Mouse (Mus musculus): ENCODE measurements around the gene Dcaf4. TPM values are rescaled to one million over a fixed set of nuclear protein-coding genes. Genes with fewer than 3 reads are reported as not detected.

Dcaf4 gene
- 35.7 and 37.3 TPM in 2 replicates for polyA plus RNA-seq (2014; fragmentation: Nextera tagmentation; extraction: Ambion mirVana)

DNA sequence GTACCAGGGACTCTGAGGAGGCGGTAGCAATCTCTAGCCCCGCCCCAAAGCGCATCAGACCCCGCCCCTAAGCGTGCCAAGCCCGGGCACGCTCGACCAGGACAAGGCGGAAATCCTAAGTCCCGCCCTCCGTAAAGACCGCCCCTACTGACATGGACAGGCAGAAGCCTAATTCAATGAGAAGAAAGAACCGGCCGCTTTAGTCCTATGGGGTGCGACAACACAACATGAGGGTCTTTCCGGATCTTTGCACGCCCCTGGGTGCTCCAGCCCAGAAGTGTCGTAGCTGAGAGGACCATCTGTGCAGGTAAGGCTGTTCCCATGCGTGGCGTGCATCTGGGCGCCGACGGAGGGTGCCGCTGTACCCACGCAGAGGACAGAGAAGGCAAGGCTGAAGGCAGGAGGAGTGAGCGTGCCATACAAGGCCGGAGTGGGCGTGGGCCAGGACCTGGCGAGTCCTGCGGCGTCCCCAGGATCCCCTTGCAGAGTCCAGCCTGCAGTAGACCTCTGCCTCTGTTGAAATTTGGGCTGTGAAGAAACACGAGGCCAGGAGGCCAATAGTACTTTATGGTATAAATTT, at the start of gene Dcaf4:
Dcaf4 (plus strand) TSS at position 156 of the 580 bp plus-strand sequence.
- H3K36me3 ChIP-seq (ENCODE audit: control insufficient read depth, insufficient read depth, low read length) = no peaks in the 10 kb centered on the region
- under 1% methylated on average over 32 of the region's 32 CpGs for WGBS

DNA sequence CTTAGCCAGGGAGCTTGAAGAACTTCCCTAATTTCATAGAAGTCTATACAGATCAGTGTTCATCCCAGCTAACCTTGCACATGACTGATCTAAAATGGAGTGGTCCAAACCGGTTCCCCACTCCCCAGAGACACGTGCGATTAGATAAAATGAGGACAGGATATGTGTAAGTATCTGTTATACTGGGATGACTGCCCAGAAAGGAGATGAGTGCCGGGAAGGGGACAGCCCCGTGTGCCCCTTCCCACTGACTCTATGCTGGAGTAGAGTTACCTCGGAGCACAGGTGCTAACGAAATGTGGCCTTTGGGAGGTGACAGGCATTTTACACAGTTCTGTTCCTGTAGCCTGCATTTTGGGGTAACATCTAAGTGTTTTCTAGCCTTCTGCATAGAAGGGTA, 48.5 kb upstream of the Dcaf4 start:
- Histone ChIP-seq H3K27ac (ENCODE audit: low read length) (no peak overlapping the region), H3K4me1 (ENCODE audit: control insufficient read depth, insufficient read depth, low read length) (0 out of 2 replicates have a peak, but pooled peaks cover 4% of the 10 kb centered on the region), H3K9me3 (ENCODE audit: control insufficient read depth, low read depth, low read length) (no peaks in the 10 kb centered on the region), H3K27me3 (ENCODE audit: control insufficient read depth, insufficient read depth, low read length) (no peaks in the 10 kb centered on the region), H3K9ac (replicated peaks; ENCODE audit: low read depth, low read length) (no peak overlapping the region), H3K4me3 (ENCODE audit: low read depth, low read length) (no peak overlapping the region), H3K36me3 (ENCODE audit: control insufficient read depth, insufficient read depth, low read length) (no peaks in the 10 kb centered on the region), H3K4me2 (replicated peaks; ENCODE audit: low read depth, low read length) (no peak overlapping the region)
- WGBS = 70% methylated on average over 7 of the region's 7 CpGs
- ATAC-seq (ENCODE audit: insufficient number of reproducible peaks, insufficient read depth, low FRiP score, low read depth) = no peak

More for the DNA sequence above, at the start of gene Dcaf4:
- Histone ChIP-seq H3K27me3 (ENCODE audit: control insufficient read depth, insufficient read depth, low read length) (no peaks in the 10 kb centered on the region), H3K4me1 (ENCODE audit: control insufficient read depth, insufficient read depth, low read length) (peaks cover 7% of the 10 kb centered on the region), H3K4me2 (replicated peaks; ENCODE audit: low read depth, low read length) (peak within 1 kb of the TSS; percentile 53), H3K9ac (replicated peaks; ENCODE audit: low read depth, low read length) (peak within 1 kb of the TSS; percentile 55), H3K9me3 (ENCODE audit: control insufficient read depth, low read depth, low read length) (no peaks in the 10 kb centered on the region), H3K27ac (ENCODE audit: low read length) (peak within 1 kb of the TSS; percentile 61), H3K4me3 (ENCODE audit: low read depth, low read length) (peak within 1 kb of the TSS; percentile 70)
- peak; percentile 98 for ATAC-seq (ENCODE audit: insufficient number of reproducible peaks, insufficient read depth, low FRiP score, low read depth)

DNA sequence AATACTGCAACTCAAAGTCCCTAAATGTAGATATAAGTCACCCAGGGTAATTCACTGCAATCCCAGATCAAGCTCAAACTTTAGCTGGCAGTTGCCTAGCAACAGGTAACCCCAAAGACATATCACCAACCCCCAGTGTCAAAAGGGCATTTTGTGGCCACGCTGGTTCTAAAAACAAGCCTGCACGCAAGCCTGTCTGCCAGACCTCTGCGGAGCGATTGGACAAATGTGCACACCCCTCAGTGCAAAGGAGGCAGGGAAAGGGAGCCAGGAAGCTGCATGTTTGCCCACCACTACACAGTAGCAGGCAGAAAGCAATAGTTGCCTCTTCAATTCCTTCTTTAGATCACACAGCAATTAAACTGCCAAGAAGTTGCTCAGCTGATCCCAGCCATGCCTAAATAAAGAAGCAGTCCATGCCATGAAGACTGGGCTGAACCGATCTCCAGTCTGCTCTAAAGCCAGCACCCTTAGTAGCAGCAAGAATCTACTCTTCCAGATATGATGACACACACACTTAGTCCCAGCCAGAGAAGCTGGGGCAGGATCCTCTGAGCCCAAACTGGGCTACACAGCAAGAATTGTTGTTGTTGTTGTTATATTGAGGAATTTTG, 46.2 kb upstream of the Dcaf4 start:
- WGBS = 20% methylated on average over 5 of the region's 5 CpGs
- Histone ChIP-seq H3K4me3 (ENCODE audit: low read depth, low read length) (no peak overlapping the region), H3K4me2 (replicated peaks; ENCODE audit: low read depth, low read length) (no peak overlapping the region), H3K4me1 (ENCODE audit: control insufficient read depth, insufficient read depth, low read length) (no peaks in the 10 kb centered on the region), H3K9ac (replicated peaks; ENCODE audit: low read depth, low read length) (no peak overlapping the region), H3K27ac (ENCODE audit: low read length) (no peak overlapping the region), H3K36me3 (ENCODE audit: control insufficient read depth, insufficient read depth, low read length) (no peaks in the 10 kb centered on the region), H3K9me3 (ENCODE audit: control insufficient read depth, low read depth, low read length) (no peaks in the 10 kb centered on the region), H3K27me3 (ENCODE audit: control insufficient read depth, insufficient read depth, low read length) (no peaks in the 10 kb centered on the region)
- no peak for ATAC-seq (ENCODE audit: insufficient number of reproducible peaks, insufficient read depth, low FRiP score, low read depth)

DNA sequence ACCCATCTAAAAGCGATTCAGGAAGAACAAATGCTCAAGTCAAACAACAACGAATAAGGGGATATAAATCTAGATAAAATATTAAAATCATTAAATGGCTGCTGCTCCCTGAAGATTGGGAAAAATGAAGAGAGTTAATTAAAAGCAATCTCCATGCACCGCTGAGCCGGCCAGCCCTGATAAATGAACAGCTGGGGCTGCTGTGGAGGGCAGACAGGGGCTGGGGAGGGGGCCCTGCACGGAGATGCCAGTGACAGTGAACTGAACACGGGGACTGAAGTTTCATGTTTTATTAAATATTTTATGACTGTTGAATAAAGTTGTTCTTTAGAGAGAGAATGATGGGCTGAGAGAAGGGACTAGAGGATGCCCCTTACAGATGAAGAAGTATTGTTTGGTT, 44.8 kb upstream of the Dcaf4 start:
- no peak overlapping the region for H3K4me2 ChIP-seq (replicated peaks; ENCODE audit: low read depth, low read length)
- no peak for ATAC-seq (ENCODE audit: insufficient number of reproducible peaks, insufficient read depth, low FRiP score, low read depth)
- H3K36me3 ChIP-seq (ENCODE audit: control insufficient read depth, insufficient read depth, low read length) = no peaks in the 10 kb centered on the region
- 23% methylated on average over 6 of the region's 6 CpGs for WGBS
- no peak overlapping the region for H3K4me3 ChIP-seq (ENCODE audit: low read depth, low read length)
- H3K27me3 ChIP-seq (ENCODE audit: control insufficient read depth, insufficient read depth, low read length) = no peaks in the 10 kb centered on the region
- no peaks in the 10 kb centered on the region for H3K4me1 ChIP-seq (ENCODE audit: control insufficient read depth, insufficient read depth, low read length)
- H3K9ac ChIP-seq (replicated peaks; ENCODE audit: low read depth, low read length) = no peak overlapping the region
- H3K27ac ChIP-seq (ENCODE audit: low read length) = no peak overlapping the region
- no peaks in the 10 kb centered on the region for H3K9me3 ChIP-seq (ENCODE audit: control insufficient read depth, low read depth, low read length)

DNA sequence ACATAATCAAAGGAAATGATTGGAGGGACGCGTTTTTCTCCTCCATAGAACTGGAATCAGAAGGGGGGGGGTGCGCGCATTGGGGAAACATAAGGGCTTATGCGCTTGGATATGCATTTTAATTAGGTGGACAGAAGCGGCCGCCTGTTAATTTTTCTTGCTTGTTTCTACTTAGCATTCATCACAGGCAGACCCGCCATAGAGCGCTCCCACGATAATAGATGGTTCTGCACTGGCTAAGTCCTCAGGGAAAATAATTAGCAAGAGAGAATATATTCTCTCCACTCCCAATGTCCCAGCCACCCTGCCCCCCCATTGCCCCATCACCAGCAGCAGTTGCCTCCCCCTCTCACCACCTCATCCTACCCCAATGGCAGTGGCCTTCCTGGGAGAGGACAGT, 44.0 kb upstream of the Dcaf4 start:
- WGBS = 87% methylated on average over 10 of the region's 10 CpGs
- Histone ChIP-seq H3K4me3 (ENCODE audit: low read depth, low read length) (no peak overlapping the region), H3K9ac (replicated peaks; ENCODE audit: low read depth, low read length) (no peak overlapping the region), H3K27ac (ENCODE audit: low read length) (no peak overlapping the region), H3K27me3 (ENCODE audit: control insufficient read depth, insufficient read depth, low read length) (no peaks in the 10 kb centered on the region), H3K4me2 (replicated peaks; ENCODE audit: low read depth, low read length) (no peak overlapping the region), H3K4me1 (ENCODE audit: control insufficient read depth, insufficient read depth, low read length) (no peaks in the 10 kb centered on the region), H3K9me3 (ENCODE audit: control insufficient read depth, low read depth, low read length) (no peaks in the 10 kb centered on the region), H3K36me3 (ENCODE audit: control insufficient read depth, insufficient read depth, low read length) (no peaks in the 10 kb centered on the region)
- no peak for ATAC-seq (ENCODE audit: insufficient number of reproducible peaks, insufficient read depth, low FRiP score, low read depth)

DNA sequence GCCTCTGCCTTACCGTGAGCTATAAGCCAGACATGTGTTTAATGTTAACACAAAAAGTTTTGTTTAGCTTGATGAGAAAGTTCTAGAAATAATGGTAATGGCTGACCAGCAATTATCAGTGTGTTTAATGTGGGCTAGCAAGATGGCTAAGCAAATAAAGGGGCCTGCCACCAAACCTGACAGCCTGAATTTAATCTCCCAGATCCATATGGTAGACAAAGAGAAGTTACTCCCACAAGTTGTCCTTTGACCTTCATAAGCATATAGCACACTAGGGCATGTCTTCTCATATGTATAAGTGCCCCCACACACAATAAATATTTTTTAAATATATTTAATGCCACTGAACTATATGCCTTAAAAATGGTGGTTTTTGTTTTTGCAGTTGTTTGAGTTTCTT, 41.1 kb upstream of the Dcaf4 start:
- no peaks in the 10 kb centered on the region for H3K27me3 ChIP-seq (ENCODE audit: control insufficient read depth, insufficient read depth, low read length)
- no peaks in the 10 kb centered on the region for H3K4me1 ChIP-seq (ENCODE audit: control insufficient read depth, insufficient read depth, low read length)
- no peak overlapping the region for H3K4me2 ChIP-seq (replicated peaks; ENCODE audit: low read depth, low read length)
- no peak overlapping the region for H3K9ac ChIP-seq (replicated peaks; ENCODE audit: low read depth, low read length)
- no peak for ATAC-seq (ENCODE audit: insufficient number of reproducible peaks, insufficient read depth, low FRiP score, low read depth)
- H3K9me3 ChIP-seq (ENCODE audit: control insufficient read depth, low read depth, low read length) = no peaks in the 10 kb centered on the region
- H3K4me3 ChIP-seq (ENCODE audit: low read depth, low read length) = no peak overlapping the region
- H3K36me3 ChIP-seq (ENCODE audit: control insufficient read depth, insufficient read depth, low read length) = no peaks in the 10 kb centered on the region
- 31% methylated on average over 1 of the region's 1 CpGs for WGBS
- H3K27ac ChIP-seq (ENCODE audit: low read length) = no peak overlapping the region

DNA sequence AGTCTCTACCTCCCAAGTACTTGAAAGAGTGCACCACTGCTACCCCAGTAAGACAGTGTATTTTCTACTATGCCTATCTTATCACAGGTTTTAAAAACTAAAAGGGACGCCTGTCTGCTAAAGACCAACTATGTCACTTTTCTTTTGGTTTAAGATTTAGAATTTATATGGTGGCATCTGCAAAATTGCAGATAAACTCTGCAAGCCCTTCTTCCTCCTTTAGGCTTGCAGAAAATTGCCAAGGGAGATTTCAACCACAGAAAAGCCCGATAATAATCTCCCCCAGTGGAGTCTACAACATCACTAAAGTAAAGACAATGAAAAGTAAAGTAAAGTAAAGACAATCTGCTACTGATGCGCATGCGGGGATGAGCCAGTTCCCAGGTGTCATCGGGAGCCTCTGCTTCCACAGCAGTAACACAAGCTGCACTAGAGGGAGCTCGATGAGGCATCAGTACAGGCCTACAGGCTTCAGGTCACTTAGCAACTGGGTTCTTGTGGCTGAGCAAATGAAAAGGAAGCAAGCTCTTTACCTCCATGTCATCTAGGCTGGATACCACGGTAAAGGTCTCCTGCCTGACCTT, 40.4 kb upstream of the Dcaf4 start:
- Histone ChIP-seq H3K4me3 (ENCODE audit: low read depth, low read length) (no peak overlapping the region), H3K27me3 (ENCODE audit: control insufficient read depth, insufficient read depth, low read length) (0 out of 2 replicates have a peak, but pooled peaks cover 7% of the 10 kb centered on the region), H3K36me3 (ENCODE audit: control insufficient read depth, insufficient read depth, low read length) (no peaks in the 10 kb centered on the region), H3K4me1 (ENCODE audit: control insufficient read depth, insufficient read depth, low read length) (no peaks in the 10 kb centered on the region), H3K4me2 (replicated peaks; ENCODE audit: low read depth, low read length) (no peak overlapping the region), H3K27ac (ENCODE audit: low read length) (no peak overlapping the region), H3K9ac (replicated peaks; ENCODE audit: low read depth, low read length) (no peak overlapping the region), H3K9me3 (ENCODE audit: control insufficient read depth, low read depth, low read length) (no peaks in the 10 kb centered on the region)
- ATAC-seq (ENCODE audit: insufficient number of reproducible peaks, insufficient read depth, low FRiP score, low read depth) = no peak
- WGBS = 74% methylated on average over 7 of the region's 7 CpGs

DNA sequence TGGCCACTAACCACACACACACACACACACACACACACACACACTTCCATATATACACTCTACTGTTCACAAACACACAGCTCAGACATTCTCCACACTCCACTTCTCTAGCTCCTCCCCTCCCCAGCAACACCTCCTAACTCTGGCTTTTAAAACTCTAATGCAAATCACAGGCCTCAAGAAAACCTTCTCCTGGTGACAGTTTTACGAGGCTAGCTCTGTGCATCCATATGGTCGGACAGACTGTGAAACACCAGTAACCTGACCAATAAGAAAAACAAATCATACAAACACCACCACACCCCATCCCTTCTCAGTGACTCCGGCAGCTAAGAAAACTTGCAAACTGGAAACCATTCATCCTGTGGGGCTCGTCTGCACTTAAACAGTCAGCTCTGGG, 38.8 kb upstream of the Dcaf4 start:
- no peaks in the 10 kb centered on the region for H3K36me3 ChIP-seq (ENCODE audit: control insufficient read depth, insufficient read depth, low read length)
- H3K9ac ChIP-seq (replicated peaks; ENCODE audit: low read depth, low read length) = no peak overlapping the region
- no peak overlapping the region for H3K4me2 ChIP-seq (replicated peaks; ENCODE audit: low read depth, low read length)
- H3K27ac ChIP-seq (ENCODE audit: low read length) = no peak overlapping the region
- no peak overlapping the region for H3K4me3 ChIP-seq (ENCODE audit: low read depth, low read length)
- WGBS = 49% methylated on average over 4 of the region's 4 CpGs
- 0 out of 2 replicates have a peak, but pooled peaks cover 8% of the 10 kb centered on the region for H3K27me3 ChIP-seq (ENCODE audit: control insufficient read depth, insufficient read depth, low read length)
- ATAC-seq (ENCODE audit: insufficient number of reproducible peaks, insufficient read depth, low FRiP score, low read depth) = no peak
- H3K9me3 ChIP-seq (ENCODE audit: control insufficient read depth, low read depth, low read length) = no peaks in the 10 kb centered on the region
- H3K4me1 ChIP-seq (ENCODE audit: control insufficient read depth, insufficient read depth, low read length) = no peaks in the 10 kb centered on the region
